Mouse (Mus musculus) olfactory bulb, adult 2 months (tissue): ENCODE data around the gene Wdr82. TPM values are rescaled to one million over a fixed set of nuclear protein-coding genes. Genes with fewer than 3 reads are reported as not detected.

Experiments used
- H3K27ac ChIP-seq: fragments of 200-500 bp; 2 replicates; pipeline ENCODE4 v1.5.1; 2012; ENCODE audit warnings: low read depth, low read length; ENCODE audit not compliant: insufficient read depth
- H3K4me1 ChIP-seq: fragments of 200-500 bp; 2 replicates; pipeline ENCODE4 v1.6.1; 2012; ENCODE audit warnings: low read length; ENCODE audit not compliant: control insufficient read depth, insufficient read depth
- H3K4me3 ChIP-seq: fragments of 200-500 bp; 2 replicates; pipeline ENCODE4 v1.5.1; 2012; ENCODE audit warnings: mild to moderate bottlenecking, low read depth, low read length, moderate library complexity; ENCODE audit not compliant: insufficient read depth
- CTCF ChIP-seq: fragments of 200-500 bp; IDR thresholded peaks from 2 replicates; pipeline ENCODE4 v1.5.1; 2012; ENCODE audit warnings: low read depth, mild to moderate bottlenecking, low read length, moderate library complexity; ENCODE audit not compliant: insufficient read depth
- POLR2A ChIP-seq: fragments of 200-500 bp; IDR thresholded peaks from 2 replicates; pipeline ENCODE4 v1.6.1; 2012; ENCODE audit warnings: mild to moderate bottlenecking, low read depth, low read length, moderate library complexity; ENCODE audit not compliant: insufficient read depth
- WGBS: fragments of 180-500 bp; shearing (Covaris S2); methylation state at CpG from one replicate; pipeline ENCODE4 v1.1.7; 2018; 5-methylcytosine and 5-hydroxymethylcytosine counted together
- polyA plus RNA-seq: library from polyadenylated mRNA; stranded (reverse); fragments of >200 nt; gene quantifications from 2 replicates; pipeline ENCODE4 v1.2.4, GENCODE M21; 2012; ENCODE audit warnings: low replicate concordance; ENCODE audit not compliant: missing spikeins, insufficient read depth, insufficient read length

Gene Wdr82
- polyA plus RNA-seq, 1 experiment: not detected

GRCm38 (mm10) chr9:106226151-106226682, 55.5 kb downstream of the Wdr82 start:
- Histone ChIP-seq H3K27ac (no peak overlapping the region), H3K4me1 (peaks cover 10% of the 10 kb centered on the region), H3K4me3 (peak overlapping the region; percentile 44)
- TF ChIP-seq CTCF (peak; percentile 29; the same call in 1 of the 2 replicates), POLR2A (0 out of 2 replicates have a peak, but pooled peaks have one; percentile 16)
- WGBS: 7% methylated on average over 34 of the region's 34 CpGs

- TF ChIP-seq CTCF: no peak
- no peak for TF ChIP-seq POLR2A
- H3K4me3 ChIP-seq: no peak overlapping the region
- H3K27ac ChIP-seq: no peak overlapping the region
- peaks cover 10% of the 10 kb centered on the region for H3K4me1 ChIP-seq
- WGBS: 85% methylated on average over 8 of the region's 8 CpGs
Measured at GRCm38 (mm10) chr9:106227790-106228429, 57.2 kb downstream of the Wdr82 start.

- 85% methylated on average over 9 of the region's 9 CpGs for WGBS
- Histone ChIP-seq H3K4me1 (peaks cover 18% of the 10 kb centered on the region), H3K27ac (no peak overlapping the region; the same call in 1 of the 2 replicates), H3K4me3 (no peak overlapping the region)
- TF ChIP-seq CTCF: no peak
Measured at GRCm38 (mm10) chr9:106230051-106230733, 59.5 kb downstream of the Wdr82 start.

GRCm38 (mm10) chr9:106230734-106231106, 60.0 kb downstream of the Wdr82 start:
- 55% methylated on average over 3 of the region's 3 CpGs for WGBS
- TF ChIP-seq POLR2A (no peak), CTCF (no peak; the same call in 1 of the 2 replicates)
- H3K4me1 ChIP-seq: peaks cover 20% of the 10 kb centered on the region
- H3K27ac ChIP-seq: no peak overlapping the region; the same call in 1 of the 2 replicates
- no peak overlapping the region for H3K4me3 ChIP-seq

- no peak for TF ChIP-seq POLR2A
- TF ChIP-seq CTCF: no peak
- Histone ChIP-seq H3K4me1 (peaks cover 18% of the 10 kb centered on the region), H3K27ac (no peak overlapping the region), H3K4me3 (no peak overlapping the region)
- WGBS: 84% methylated on average over 7 of the region's 7 CpGs
Measured at GRCm38 (mm10) chr9:106231220-106231619, 60.5 kb downstream of the Wdr82 start.

- Histone ChIP-seq H3K27ac (no peak overlapping the region), H3K4me1 (peaks cover 19% of the 10 kb centered on the region), H3K4me3 (no peak overlapping the region)
- WGBS: 88% methylated on average over 4 of the region's 4 CpGs
- TF ChIP-seq CTCF (no peak), POLR2A (no peak)
Measured at GRCm38 (mm10) chr9:106231816-106232215, 61.1 kb downstream of the Wdr82 start.

GRCm38 (mm10) chr9:106232956-106233355, 62.2 kb downstream of the Wdr82 start:
- 88% methylated on average over 3 of the region's 3 CpGs for WGBS
- H3K4me1 ChIP-seq: peaks cover 19% of the 10 kb centered on the region
- H3K27ac ChIP-seq: no peak overlapping the region
- no peak for TF ChIP-seq POLR2A
- no peak for TF ChIP-seq CTCF
- no peak overlapping the region for H3K4me3 ChIP-seq

- Histone ChIP-seq H3K27ac (no peak overlapping the region), H3K4me1 (peaks cover 19% of the 10 kb centered on the region), H3K4me3 (no peak overlapping the region)
- WGBS: 71% methylated on average over 6 of the region's 6 CpGs
- TF ChIP-seq POLR2A (no peak), CTCF (no peak)
Measured at GRCm38 (mm10) chr9:106233953-106234352, 63.2 kb downstream of the Wdr82 start.

GRCm38 (mm10) chr9:106235194-106235830, 64.6 kb downstream of the Wdr82 start:
- peaks cover 19% of the 10 kb centered on the region for H3K4me1 ChIP-seq
- H3K4me3 ChIP-seq: no peak overlapping the region
- WGBS: 63% methylated on average over 23 of the region's 23 CpGs
- peak overlapping the region; percentile 74 for H3K27ac ChIP-seq
- no peak for TF ChIP-seq POLR2A
- no peak for TF ChIP-seq CTCF
